Mouse (Mus musculus) hindbrain, postnatal 0 days (tissue): ENCODE results near the gene Zrsr2. TPM values are rescaled to one million over a fixed set of nuclear protein-coding genes. Genes with fewer than 3 reads are reported as not detected.

Experiments
- ATAC-seq: fragments of 200-750 bp; cut with Nextera tagmentation; 2 replicates; pipeline ENCODE4 v1.8.0; 2017; ENCODE audit warnings: mild to moderate bottlenecking, moderate TSS enrichment, moderate library complexity
- DNase-seq: peaks from one replicate; pipeline ENCODE4 v3.0.0-alpha.2; 2015; ENCODE audit warnings: low spot score
- H3K27ac ChIP-seq: fragments of 300-500 bp; sonication (generic); 2 replicates; pipeline ENCODE4 v1.5.1; 2014; ENCODE audit warnings: mild to moderate bottlenecking
- H3K27me3 ChIP-seq: fragments of 300-500 bp; sonication (generic); 2 replicates; pipeline ENCODE4 v1.6.1; 2014; ENCODE audit warnings: low read length, mixed read lengths; ENCODE audit not compliant: insufficient read depth
- H3K36me3 ChIP-seq: fragments of 300-500 bp; sonication (generic); 2 replicates; pipeline ENCODE4 v1.6.1; 2014; ENCODE audit warnings: low read length, mixed read lengths; ENCODE audit not compliant: insufficient read depth
- H3K4me1 ChIP-seq: fragments of 300-500 bp; sonication (generic); 2 replicates; pipeline ENCODE4 v1.6.1; 2014; ENCODE audit warnings: antibody characterized with exemption, low read length, mixed read lengths; ENCODE audit not compliant: insufficient read depth
- H3K4me2 ChIP-seq: fragments of 300-500 bp; sonication (generic); 2 replicates; pipeline ENCODE4 v1.6.1; 2014; ENCODE audit warnings: low read depth, mild to moderate bottlenecking, low read length, moderate library complexity, mixed read lengths
- H3K4me3 ChIP-seq: fragments of 300-500 bp; sonication (generic); 2 replicates; pipeline ENCODE4 v1.5.1; 2014; ENCODE audit warnings: low read length
- H3K9ac ChIP-seq: fragments of 300-500 bp; sonication (generic); replicated peaks from 2 replicates; pipeline ENCODE4 v1.6.1; 2014; ENCODE audit warnings: mild to moderate bottlenecking, low read length, moderate library complexity, mixed read lengths
- H3K9me3 ChIP-seq: fragments of 300-500 bp; sonication (generic); 2 replicates; pipeline ENCODE4 v1.6.1; 2016; ENCODE audit warnings: low read length, mixed read lengths
- CTCF ChIP-seq: IDR thresholded peaks from 2 replicates; pipeline ENCODE4 v1.5.1; 2016; ENCODE audit warnings: antibody characterized with exemption, control low read depth, low read depth
- WGBS: fragments of 180-500 bp; shearing (Covaris S2); extraction: QIAGEN DNeasy Blood & Tissue Kit; methylation state at CpG from one replicate; pipeline ENCODE4 v1.1.7; 2014; 5-methylcytosine and 5-hydroxymethylcytosine counted together
- polyA plus RNA-seq: library from polyadenylated mRNA; unstranded; fragments of >200 nt; fragmentation: Nextera tagmentation; extraction: Ambion mirVana; gene quantifications from 2 replicates; pipeline ENCODE4 v1.2.1, GENCODE M21; 2015
- total RNA-seq: library from RNA; depleted of rRNA; stranded (reverse); fragments of >200 nt; gene quantifications from 2 replicates; pipeline ENCODE4 v1.2.3, GENCODE M21; 2014; rRNA removed

Zrsr2 gene
- total RNA-seq (10.5 and 15.0 TPM in 2 replicates), polyA plus RNA-seq (87.9 and 99.3 TPM in 2 replicates)

- Histone ChIP-seq H3K27ac (peak within 1 kb of the TSS; percentile 95), H3K4me2 (peak within 1 kb of the TSS; percentile 46), H3K9me3 (no peaks in the 10 kb centered on the region), H3K4me3 (peak within 1 kb of the TSS; percentile 61), H3K36me3 (peaks cover 8% of the 10 kb centered on the region), H3K27me3 (no peaks in the 10 kb centered on the region), H3K4me1 (no peaks in the 10 kb centered on the region; the same call in 1 of the 2 replicates), H3K9ac (peak within 1 kb of the TSS; percentile 75)
- ATAC-seq = peak; percentile 97
- DNase-seq = peak; percentile 92
- no peak for TF ChIP-seq CTCF
- WGBS = 27% methylated on average over 24 of the region's 29 CpGs
These were observed at the start of gene Zrsr2 for GRCm38 (mm10) chrX:163958467-163958875. Gene Zrsr2, minus strand, starts transcription at chrX:163958661.

GRCm38 (mm10) chrX:164004809-164005208 lies 46.3 kb upstream of the Zrsr2 start:
- H3K27ac ChIP-seq = no peak overlapping the region

DNA sequence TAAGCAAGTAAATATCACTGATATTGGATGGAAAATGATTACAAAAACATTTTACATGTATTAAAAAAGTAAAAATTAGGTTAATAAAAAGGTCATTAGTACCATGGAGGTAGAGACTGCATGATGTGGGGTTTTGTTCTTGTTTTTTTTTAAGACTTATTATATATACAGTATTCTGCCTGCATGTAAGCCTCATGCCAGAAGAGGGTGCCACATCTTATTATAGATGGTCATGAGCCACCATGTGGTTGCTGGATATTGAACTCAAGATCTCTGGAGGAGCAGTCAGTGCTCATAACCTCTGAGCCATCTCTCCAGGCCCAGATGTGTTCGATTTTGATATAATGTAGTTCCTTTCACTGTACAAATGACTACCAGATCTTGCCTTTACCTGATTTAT lies 41.4 kb upstream of the Zrsr2 start:
- ATAC-seq = no peak

More at GRCm38 (mm10) chrX:164004809-164005208, 46.3 kb upstream of the Zrsr2 start:
- no peaks in the 10 kb centered on the region for H3K36me3 ChIP-seq
- 30% methylated on average over 2 of the region's 2 CpGs for WGBS
- peak; percentile 74 for TF ChIP-seq CTCF
- no peaks in the 10 kb centered on the region for H3K4me1 ChIP-seq
- H3K4me3 ChIP-seq = no peak overlapping the region
- no peak overlapping the region for H3K4me2 ChIP-seq
- H3K9me3 ChIP-seq = no peaks in the 10 kb centered on the region
- no peaks in the 10 kb centered on the region for H3K27me3 ChIP-seq
- peak; percentile 64 for DNase-seq
- no peak overlapping the region for H3K9ac ChIP-seq
- no peak for ATAC-seq

GRCm38 (mm10) chrX:163996754-163997153 lies 38.3 kb upstream of the Zrsr2 start:
- Histone ChIP-seq H3K4me3 (no peak overlapping the region), H3K36me3 (no peaks in the 10 kb centered on the region), H3K4me1 (no peaks in the 10 kb centered on the region), H3K27me3 (no peaks in the 10 kb centered on the region), H3K4me2 (no peak overlapping the region), H3K9ac (no peak overlapping the region), H3K9me3 (no peaks in the 10 kb centered on the region), H3K27ac (no peak overlapping the region)
- 85% methylated on average over 3 of the region's 3 CpGs for WGBS
- TF ChIP-seq CTCF = no peak
- no peak for ATAC-seq
- no peak for DNase-seq

More for the DNA sequence above, 41.4 kb upstream of the Zrsr2 start:
- H3K27me3 ChIP-seq = no peaks in the 10 kb centered on the region
- H3K4me1 ChIP-seq = no peaks in the 10 kb centered on the region
- H3K4me3 ChIP-seq = no peak overlapping the region
- WGBS = 74% methylated on average over 1 of the region's 1 CpGs
- H3K27ac ChIP-seq = no peak overlapping the region
- no peak for TF ChIP-seq CTCF
- no peak overlapping the region for H3K9ac ChIP-seq
- H3K4me2 ChIP-seq = no peak overlapping the region
- no peaks in the 10 kb centered on the region for H3K36me3 ChIP-seq
- H3K9me3 ChIP-seq = no peaks in the 10 kb centered on the region
- DNase-seq = no peak

DNA sequence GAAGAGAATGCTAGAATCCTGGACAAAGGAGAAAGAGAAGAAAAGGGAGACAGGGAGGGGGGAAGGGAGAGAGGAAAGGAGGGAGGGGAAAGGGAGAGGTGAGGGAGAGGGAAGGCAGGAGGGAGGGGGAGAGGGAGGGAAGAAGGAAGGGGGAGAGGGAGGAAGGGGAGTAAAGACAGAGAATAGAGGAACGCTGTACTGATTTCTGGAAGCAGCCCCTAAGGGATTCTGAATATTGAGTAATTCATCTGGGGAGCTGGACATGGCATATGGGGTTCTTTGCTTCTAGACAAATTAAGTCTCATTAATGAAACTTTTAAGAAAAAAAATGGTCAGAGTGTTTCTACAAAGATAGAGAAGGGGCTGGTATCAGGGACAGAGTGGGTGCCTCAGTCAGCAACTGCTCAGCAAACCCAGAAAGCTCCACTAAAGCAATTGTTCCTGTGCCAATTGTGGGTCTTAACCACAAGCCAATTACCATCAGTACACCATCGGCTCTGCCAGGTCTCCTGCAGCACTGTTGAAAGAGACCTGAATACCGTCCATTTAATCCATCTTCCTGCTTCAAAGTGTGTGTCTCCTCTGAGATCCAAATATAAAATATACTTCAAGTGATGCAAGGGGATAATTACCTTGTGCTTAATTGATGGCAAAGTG lies 29.4 kb upstream of the Zrsr2 start:
- no peaks in the 10 kb centered on the region for H3K4me1 ChIP-seq
- no peaks in the 10 kb centered on the region for H3K27me3 ChIP-seq
- DNase-seq = peak; percentile 21
- 45% methylated on average over 3 of the region's 3 CpGs for whole genome bisulfite sequencing
- TF ChIP-seq CTCF = no peak
- no peaks in the 10 kb centered on the region for H3K36me3 ChIP-seq
- no peak overlapping the region for H3K4me3 ChIP-seq
- H3K27ac ChIP-seq = no peak overlapping the region
- ATAC-seq = no peak
- no peaks in the 10 kb centered on the region for H3K9me3 ChIP-seq
- H3K4me2 ChIP-seq = no peak overlapping the region
- H3K9ac ChIP-seq = no peak overlapping the region

DNA sequence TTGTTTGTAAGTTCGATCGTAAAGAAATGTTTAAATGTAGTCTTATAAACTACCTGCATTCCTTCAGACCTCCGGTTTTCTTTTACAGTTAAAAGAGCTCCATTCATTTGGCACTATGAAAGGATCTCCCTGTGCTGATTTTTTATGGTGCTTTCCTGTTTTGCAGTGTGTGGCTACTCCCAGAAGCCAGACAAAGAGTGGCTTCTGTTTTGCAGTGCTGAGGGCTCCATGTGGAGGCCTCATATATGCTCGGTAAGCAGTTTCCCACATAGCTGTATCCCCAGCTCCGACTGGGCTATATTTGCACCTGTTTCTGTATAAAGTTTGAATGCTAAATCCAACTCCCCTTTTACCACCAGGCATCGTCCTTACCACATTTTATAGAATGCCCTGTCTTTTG lies 23.7 kb upstream of the Zrsr2 start:
- no peaks in the 10 kb centered on the region for H3K27me3 ChIP-seq
- no peaks in the 10 kb centered on the region for H3K36me3 ChIP-seq
- no peaks in the 10 kb centered on the region for H3K9me3 ChIP-seq
- no peak for TF ChIP-seq CTCF
- no peak overlapping the region for H3K4me2 ChIP-seq
- DNase-seq = no peak
- H3K27ac ChIP-seq = no peak overlapping the region
- WGBS = 79% methylated on average over 6 of the region's 6 CpGs
- H3K4me1 ChIP-seq = no peaks in the 10 kb centered on the region
- no peak for ATAC-seq
- no peak overlapping the region for H3K4me3 ChIP-seq
- H3K9ac ChIP-seq = no peak overlapping the region

GRCm38 (mm10) chrX:163981500-163981899 lies 23.0 kb upstream of the Zrsr2 start:
- Histone ChIP-seq H3K9me3 (no peaks in the 10 kb centered on the region), H3K36me3 (no peaks in the 10 kb centered on the region), H3K4me3 (no peak overlapping the region), H3K9ac (no peak overlapping the region), H3K4me2 (no peak overlapping the region), H3K4me1 (no peaks in the 10 kb centered on the region), H3K27ac (no peak overlapping the region), H3K27me3 (no peaks in the 10 kb centered on the region)
- DNase-seq (no peak), ATAC-seq (no peak)
- no peak for TF ChIP-seq CTCF
- 49% methylated on average over 4 of the region's 4 CpGs for WGBS
